Mouse (Mus musculus) stomach, postnatal 0 days (tissue): ENCODE measurements at regions not wholly inside any gene's neighbourhood (a gene's known extent, or its start where the extent isn't known, plus 50 kb on each side); places are given as distances from the start of the nearest gene placed in this dataset.

ENCODE experiments used
- ATAC-seq: fragments of 200-750 bp; cut with Nextera tagmentation; 2 replicates; pipeline ENCODE4 v1.8.0; 2017; ENCODE audit not compliant: low FRiP score, low TSS enrichment
- DNase-seq: peaks from one replicate; pipeline ENCODE4 v3.0.0-alpha.2; 2016; ENCODE audit warnings: low spot score
- H3K27ac ChIP-seq: fragments of 300-500 bp; sonication (generic); replicated peaks from 2 replicates; pipeline ENCODE4 v1.5.1; 2014; ENCODE audit warnings: mild to moderate bottlenecking, control low read depth
- H3K27me3 ChIP-seq: fragments of 300-500 bp; sonication (generic); 2 replicates; pipeline ENCODE4 v1.6.1; 2014; ENCODE audit warnings: low read length; ENCODE audit not compliant: control insufficient read depth, insufficient read depth
- H3K36me3 ChIP-seq: fragments of 300-500 bp; sonication (generic); 2 replicates; pipeline ENCODE4 v1.6.1; 2014; ENCODE audit warnings: low read length, mixed read lengths; ENCODE audit not compliant: control insufficient read depth, insufficient read depth
- H3K4me1 ChIP-seq: fragments of 300-500 bp; sonication (generic); replicated peaks from 2 replicates; pipeline ENCODE4 v1.6.1; 2014; ENCODE audit warnings: antibody characterized with exemption; ENCODE audit not compliant: control insufficient read depth, insufficient read depth
- H3K4me2 ChIP-seq: fragments of 300-500 bp; sonication (generic); replicated peaks from 2 replicates; pipeline ENCODE4 v1.6.1; 2014; ENCODE audit warnings: low read depth, mild to moderate bottlenecking, control low read depth, moderate library complexity
- H3K4me3 ChIP-seq: fragments of 300-500 bp; sonication (generic); 2 replicates; pipeline ENCODE4 v1.5.1; 2014; ENCODE audit warnings: low read depth, low read length, control low read depth
- H3K9ac ChIP-seq: fragments of 300-500 bp; sonication (generic); 2 replicates; pipeline ENCODE4 v1.6.1; 2014; ENCODE audit warnings: mild to moderate bottlenecking, low read length, control low read depth, mixed read lengths
- H3K9me3 ChIP-seq: fragments of 300-500 bp; sonication (generic); 2 replicates; pipeline ENCODE4 v1.6.1; 2016; ENCODE audit warnings: low read length; ENCODE audit not compliant: control insufficient read depth
- EP300 ChIP-seq: optimal IDR thresholded peaks from 2 replicates; pipeline ENCODE3; 2016; ENCODE audit warnings: antibody characterized with exemption
- WGBS: fragments of 180-500 bp; shearing (Covaris S2); extraction: QIAGEN DNeasy Blood & Tissue Kit; methylation state at CpG from one replicate; pipeline ENCODE4 v1.1.7; 2014; 5-methylcytosine and 5-hydroxymethylcytosine counted together

GRCm38 (mm10) chr13:106259874-106260273, 676.9 kb downstream of the Ipo11 start:
- 65% methylated on average over 1 of the region's 1 CpGs for WGBS
- ATAC-seq (no peak), DNase-seq (no peak)
- Histone ChIP-seq H3K36me3 (no peaks in the 10 kb centered on the region), H3K4me1 (no peaks in the 10 kb centered on the region), H3K27me3 (no peaks in the 10 kb centered on the region), H3K27ac (no peak overlapping the region), H3K4me3 (no peak overlapping the region), H3K9me3 (no peaks in the 10 kb centered on the region), H3K4me2 (no peak overlapping the region), H3K9ac (no peak overlapping the region)
- TF ChIP-seq EP300: no peak
